Mouse (Mus musculus): ENCODE data around the gene Pgbd1.

GRCm38 (mm10) chr13:21402848-21403247 is 38.0 kb downstream of the Pgbd1 start:
- TF ChIP-seq CTCF (conservative IDR thresholded peaks at IDR 0.05; ENCODE audit: insufficient read depth, insufficient read length, low read depth, low read length): no peak
- no peak for TF ChIP-seq POLR2A (IDR thresholded peaks at IDR 0.05; ENCODE audit: low read depth, low read length)
